Mouse (Mus musculus): ENCODE data around the gene Pde10a.

GRCm38 (mm10) chr17:8973331-8973730 lies 448.2 kb downstream of the Pde10a start:
- no peak for TF ChIP-seq HCFC1 (IDR thresholded peaks at IDR 0.05; ENCODE audit: borderline replicate concordance, insufficient read depth, low read length)
- TF ChIP-seq CHD2 (IDR thresholded peaks at IDR 0.05; ENCODE audit: low read depth, low read length): no peak
- TF ChIP-seq ZC3H11A (IDR thresholded peaks at IDR 0.05; ENCODE audit: borderline replicate concordance, low read depth, low read length): no peak
- no peak for TF ChIP-seq MAFK (IDR thresholded peaks at IDR 0.05; ENCODE audit: insufficient read depth, low read depth, low read length)
- no peak for TF ChIP-seq ZNF384 (IDR thresholded peaks at IDR 0.05; ENCODE audit: low read depth, low read length)

Data from ES-E14 (cell line).